Mouse (Mus musculus) cortical plate, adult 2 months (tissue): ENCODE measurements at regions not wholly inside any gene's neighbourhood (a gene's known extent, or its start where the extent isn't known, plus 50 kb on each side); places are given as distances from the start of the nearest gene placed in this dataset.

Experiments
- CTCF ChIP-seq: fragments of 200-500 bp; IDR thresholded peaks from 2 replicates; pipeline ENCODE4 v1.5.1; 2011; ENCODE audit warnings: mild to moderate bottlenecking, control low read depth, low read length; ENCODE audit not compliant: insufficient read depth; ENCODE audit errors: extremely low read depth
- POLR2A ChIP-seq: fragments of 200-500 bp; IDR thresholded peaks from 2 replicates; pipeline ENCODE4 v1.6.1; 2011; ENCODE audit warnings: mild to moderate bottlenecking, low read length, control low read depth; ENCODE audit not compliant: insufficient read depth; ENCODE audit errors: extremely low read depth

DNA sequence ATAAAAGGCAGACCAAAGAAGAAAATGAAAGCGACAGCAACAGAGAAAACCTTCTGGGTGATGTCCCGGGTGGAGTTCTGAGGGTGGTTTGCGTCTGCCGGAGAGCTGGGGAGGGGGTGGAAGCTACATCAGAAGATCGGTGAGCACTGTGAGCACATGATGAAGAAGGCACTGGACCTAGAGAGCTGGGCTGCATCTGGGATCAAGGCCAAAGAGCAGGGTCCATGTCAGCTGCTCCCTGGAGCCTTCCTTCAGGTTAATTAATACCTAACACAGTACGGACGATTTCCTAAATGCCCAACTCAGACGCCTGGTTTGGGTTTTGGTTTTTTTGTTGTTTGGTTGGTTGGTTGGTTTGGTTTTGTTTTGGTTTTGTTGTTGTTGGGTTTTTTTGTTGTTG lies 228.6 kb upstream of the Zfp637 start:
- TF ChIP-seq CTCF (no peak), POLR2A (no peak)
